Mouse (Mus musculus): ENCODE results near the gene Nme6. TPM values are rescaled to one million over a fixed set of nuclear protein-coding genes. Genes with fewer than 3 reads are reported as not detected.

Gene Nme6
- polyA plus RNA-seq, 1 experiment from 2014 or later, result 98.4 TPM

DNA sequence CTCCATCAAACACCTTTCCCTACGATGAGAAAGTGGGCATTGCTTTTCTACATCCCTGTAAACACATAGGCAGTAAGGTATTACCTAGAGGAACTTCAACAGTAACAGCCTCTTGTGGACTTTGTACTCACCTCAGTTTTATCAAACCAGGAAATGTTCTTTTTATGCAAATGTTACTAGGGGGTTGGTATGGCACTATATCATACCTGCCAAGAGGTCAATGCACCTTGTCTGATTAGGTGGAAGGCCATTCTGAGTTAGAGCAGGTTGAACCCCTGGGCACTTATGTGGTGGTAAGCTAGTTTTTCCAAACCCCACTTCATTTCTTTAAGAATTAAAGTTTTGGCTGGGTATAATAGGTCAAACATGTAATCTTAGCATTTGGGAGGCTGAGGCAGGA lies 46.8 kb downstream of the Nme6 start:
- H3K27ac ChIP-seq (ENCODE audit: low read depth, low read length), result no peak overlapping the region
- no peaks in the 10 kb centered on the region for H3K27me3 ChIP-seq (ENCODE audit: control insufficient read depth, insufficient read depth, low read length)
- no peak overlapping the region for H3K4me2 ChIP-seq
- peaks cover 9% of the 10 kb centered on the region; the same call in 1 of the 2 replicates for H3K4me1 ChIP-seq (ENCODE audit: control insufficient read depth, insufficient read depth, low read length)
- DNase-seq (ENCODE audit: low spot score, missing footprints), result no peak
- no peak overlapping the region for H3K9ac ChIP-seq (ENCODE audit: low read length)
- H3K4me3 ChIP-seq (ENCODE audit: low read depth, low read length), result no peak overlapping the region
- H3K9me3 ChIP-seq (ENCODE audit: control insufficient read depth, low read length), result no peaks in the 10 kb centered on the region
- H3K36me3 ChIP-seq (ENCODE audit: control insufficient read depth, insufficient read depth, low read length), result peaks cover 29% of the 10 kb centered on the region
- 97% methylated on average over 1 of the region's 1 CpGs for WGBS
- ATAC-seq (ENCODE audit: low FRiP score), result no peak

DNA sequence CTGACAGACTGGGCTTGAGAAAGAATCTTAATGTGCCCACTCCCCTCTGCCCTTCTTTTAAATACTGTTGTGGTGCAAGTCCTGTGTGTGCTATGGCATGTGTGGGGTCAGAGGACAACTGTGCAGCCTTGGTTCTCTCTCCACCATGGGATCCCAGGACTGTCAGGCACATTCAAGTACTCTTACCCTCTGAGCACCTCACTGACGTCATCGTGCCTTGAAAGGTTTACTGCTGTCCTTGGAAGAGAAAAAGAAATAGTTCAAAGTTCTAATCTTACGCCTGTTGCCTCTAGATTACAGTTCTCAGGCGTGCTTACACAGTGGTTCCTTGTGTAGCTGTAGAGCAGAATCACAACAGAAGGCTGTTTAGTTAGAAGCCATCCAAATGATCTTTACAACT lies 53.7 kb downstream of the Nme6 start:
- Histone ChIP-seq H3K27me3 (ENCODE audit: control insufficient read depth, insufficient read depth, low read length) (no peaks in the 10 kb centered on the region), H3K27ac (ENCODE audit: low read depth, low read length) (no peak overlapping the region), H3K4me3 (ENCODE audit: low read depth, low read length) (no peak overlapping the region), H3K36me3 (ENCODE audit: control insufficient read depth, insufficient read depth, low read length) (peaks cover 43% of the 10 kb centered on the region), H3K4me1 (ENCODE audit: control insufficient read depth, insufficient read depth, low read length) (no peaks in the 10 kb centered on the region), H3K9me3 (ENCODE audit: control insufficient read depth, low read length) (no peaks in the 10 kb centered on the region), H3K9ac (ENCODE audit: low read length) (no peak overlapping the region), H3K4me2 (no peak overlapping the region)
- ATAC-seq (ENCODE audit: low FRiP score) (no peak), DNase-seq (ENCODE audit: low spot score, missing footprints) (no peak)
- 88% methylated on average over 4 of the region's 4 CpGs for WGBS

DNA sequence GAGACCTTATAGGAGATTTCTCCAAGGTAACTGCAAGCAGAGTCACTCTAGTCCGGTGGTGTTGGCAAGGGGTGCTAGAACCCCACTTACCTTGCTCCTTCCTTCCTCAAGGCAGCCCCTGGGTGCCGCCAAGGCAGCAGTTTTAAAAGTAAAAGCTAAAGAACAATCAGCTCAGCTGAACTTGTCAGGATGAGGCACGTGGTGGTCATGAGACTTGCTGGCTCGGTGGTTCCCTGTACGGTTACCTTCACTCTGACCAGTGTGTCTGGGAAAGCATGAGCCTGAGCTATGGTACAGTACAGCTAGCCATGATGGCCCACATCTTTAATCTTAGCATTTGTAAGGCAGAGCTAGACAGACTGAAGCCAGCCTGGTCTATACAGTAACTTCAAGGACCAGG lies 54.8 kb downstream of the Nme6 start:
- Histone ChIP-seq H3K4me1 (ENCODE audit: control insufficient read depth, insufficient read depth, low read length) (no peaks in the 10 kb centered on the region), H3K36me3 (ENCODE audit: control insufficient read depth, insufficient read depth, low read length) (peaks cover 52% of the 10 kb centered on the region), H3K4me2 (no peak overlapping the region), H3K9me3 (ENCODE audit: control insufficient read depth, low read length) (no peaks in the 10 kb centered on the region), H3K27me3 (ENCODE audit: control insufficient read depth, insufficient read depth, low read length) (no peaks in the 10 kb centered on the region), H3K27ac (ENCODE audit: low read depth, low read length) (no peak overlapping the region), H3K4me3 (ENCODE audit: low read depth, low read length) (no peak overlapping the region), H3K9ac (ENCODE audit: low read length) (no peak overlapping the region)
- no peak for DNase-seq (ENCODE audit: low spot score, missing footprints)
- 95% methylated on average over 5 of the region's 5 CpGs for WGBS
- no peak for ATAC-seq (ENCODE audit: low FRiP score)

DNA sequence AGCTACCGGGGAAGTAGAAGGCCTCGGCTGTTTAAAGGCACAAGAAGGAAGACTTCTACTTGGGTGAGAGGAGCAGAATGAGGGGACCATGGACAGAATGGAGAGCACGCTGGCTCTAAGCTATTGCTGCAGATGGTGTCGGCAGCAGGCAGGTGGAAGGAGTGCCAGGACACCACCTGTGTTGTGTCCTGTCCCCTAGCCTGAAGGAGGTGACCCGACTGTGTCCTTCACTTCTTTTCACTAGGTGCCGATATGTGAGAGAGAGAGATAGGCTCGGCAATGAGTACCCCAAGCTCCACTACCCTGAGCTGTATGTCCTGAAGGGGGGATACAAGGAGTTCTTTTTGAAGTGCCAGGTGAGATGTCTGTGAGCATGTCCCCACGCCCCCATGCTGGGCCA lies 59.0 kb downstream of the Nme6 start:
- H3K36me3 ChIP-seq (ENCODE audit: control insufficient read depth, insufficient read depth, low read length), result peaks cover 44% of the 10 kb centered on the region
- no peak overlapping the region for H3K9ac ChIP-seq (ENCODE audit: low read length)
- H3K27me3 ChIP-seq (ENCODE audit: control insufficient read depth, insufficient read depth, low read length), result no peaks in the 10 kb centered on the region

More for the DNA sequence above, 59.0 kb downstream of the Nme6 start:
- Histone ChIP-seq H3K9me3 (ENCODE audit: control insufficient read depth, low read length) (no peaks in the 10 kb centered on the region), H3K4me2 (no peak overlapping the region), H3K4me1 (ENCODE audit: control insufficient read depth, insufficient read depth, low read length) (no peaks in the 10 kb centered on the region), H3K4me3 (ENCODE audit: low read depth, low read length) (no peak overlapping the region), H3K27ac (ENCODE audit: low read depth, low read length) (no peak overlapping the region)
- 92% methylated on average over 8 of the region's 8 CpGs for WGBS
- no peak for DNase-seq (ENCODE audit: low spot score, missing footprints)
- ATAC-seq (ENCODE audit: low FRiP score), result no peak

Small RNA genes lying within 50 kb of the gene (microRNA-seq; reads per million reads assigned to microRNA genes)
- 6.4 reads per million, percentile 25 among the genes with 10 or more reads in this experiment for gene Mir7089

Other genes starting within 250 kb of the Nme6 start
- not detected in 2 replicates for gene Fbxw24, start 206.7 kb upstream of the Nme6 start, polyA plus RNA-seq (2014; fragmentation: Nextera tagmentation; extraction: Ambion mirVana)
- not detected in 2 replicates for gene Fbxw25, start 168.1 kb upstream of the Nme6 start, polyA plus RNA-seq (2014; fragmentation: Nextera tagmentation; extraction: Ambion mirVana)
- not detected in 2 replicates for gene Fbxw18, start 130.0 kb upstream of the Nme6 start, polyA plus RNA-seq (2014; fragmentation: Nextera tagmentation; extraction: Ambion mirVana)
- gene Fbxw26, start 86.7 kb upstream of the Nme6 start, polyA plus RNA-seq (2014; fragmentation: Nextera tagmentation; extraction: Ambion mirVana), result 0.07 TPM in 1 of 2 replicates, not detected in the other
- not detected in 2 replicates for gene Fbxw27, start 42.1 kb upstream of the Nme6 start, polyA plus RNA-seq (2014; fragmentation: Nextera tagmentation; extraction: Ambion mirVana)
- not detected in 2 replicates for gene Spink8, start 20.5 kb upstream of the Nme6 start, polyA plus RNA-seq (2014; fragmentation: Nextera tagmentation; extraction: Ambion mirVana)
- gene Camp, start 16.9 kb downstream of the Nme6 start, polyA plus RNA-seq (2014; fragmentation: Nextera tagmentation; extraction: Ambion mirVana), result 0.25 and 0.30 TPM in 2 replicates
- gene Cdc25a, start 42.8 kb downstream of the Nme6 start, polyA plus RNA-seq (2014; fragmentation: Nextera tagmentation; extraction: Ambion mirVana), result 33.6 and 36.9 TPM in 2 replicates
- 80.1 and 81.4 TPM in 2 replicates for gene Map4, start 98.7 kb downstream of the Nme6 start, polyA plus RNA-seq (2014; fragmentation: Nextera tagmentation; extraction: Ambion mirVana)

Data from midbrain, embryonic 11.5 days (tissue).